Comparison of ENCODE assay signal across 8 mouse cellular contexts in genomic region chr4:133038521-133039115, GRCm38 (mm10). TPM values are rescaled to one million over a fixed set of nuclear protein-coding genes. Genes with fewer than 3 reads are reported as not detected.
DNase-seq lines count a peak whose midpoint lies in the region; ATAC-seq and TF ChIP-seq lines count a peak whose summit lies in the region.

No protein-coding gene starts in this region.

- no peaks in the 10 kb centered on the region for H3K9me3 ChIP-seq in embryonic facial prominence, embryonic 15.5 days (replicated peaks)
- no peaks in the 10 kb centered on the region for H3K9me3 ChIP-seq in limb, embryonic 15.5 days
- no peaks in the 10 kb centered on the region for H3K9me3 ChIP-seq in midbrain, postnatal 0 days (ENCODE audit: low read length)

- H3K4me1 ChIP-seq in thymus, adult 2 months (replicated peaks; ENCODE audit: control insufficient read depth, insufficient read depth, low read length) = peaks cover 22% of the 10 kb centered on the region
- peaks cover 87% of the 10 kb centered on the region for H3K4me1 ChIP-seq in embryonic facial prominence, embryonic 15.5 days
- peaks cover 84% of the 10 kb centered on the region for H3K4me1 ChIP-seq in limb, embryonic 15.5 days
- H3K4me1 ChIP-seq in midbrain, postnatal 0 days (ENCODE audit: insufficient read depth, low read length) = peaks cover 35% of the 10 kb centered on the region

- intact Hi-C loops in left cerebral cortex, postnatal 25 days (cut with DNase I) = no loop called here

- TF ChIP-seq CTCF in thymus, adult 2 months (IDR thresholded peaks at IDR 0.05; ENCODE audit: borderline replicate concordance, control insufficient read depth, extremely low read depth, insufficient read depth, low read length, poor library complexity) = no peak
- no peak for TF ChIP-seq CTCF in midbrain, postnatal 0 days (IDR thresholded peaks at IDR 0.05)

- DNase-seq in thymus, adult 2 months = no peak
- no peak for DNase-seq in thymus, adult 18-20 months
- peak; percentile 82 for DNase-seq in heart, postnatal 4 days
- DNase-seq in midbrain, postnatal 0 days (ENCODE audit: low spot score) = no peak
- no peak for DNase-seq in layer of hippocampus, adult 8-10 months (ENCODE audit: low spot score in 2 of 2)
- DNase-seq in left cerebral cortex, postnatal 25 days (ENCODE audit: low spot score in 2 of 2) = no peak

- H3K36me3 ChIP-seq in thymus, adult 2 months (ENCODE audit: control insufficient read depth, insufficient read depth, low read length) = no peaks in the 10 kb centered on the region; the same call in 1 of the 2 replicates
- no peaks in the 10 kb centered on the region for H3K36me3 ChIP-seq in embryonic facial prominence, embryonic 15.5 days
- H3K36me3 ChIP-seq in limb, embryonic 15.5 days = peaks cover 14% of the 10 kb centered on the region
- peaks cover 4% of the 10 kb centered on the region; the same call in 1 of the 2 replicates for H3K36me3 ChIP-seq in midbrain, postnatal 0 days (ENCODE audit: insufficient read depth, low read length)

- WGBS in thymus, adult 2 months = under 1% methylated on average over 76 of the region's 76 CpGs
- WGBS in embryonic facial prominence, embryonic 15.5 days = under 1% methylated on average over 72 of the region's 76 CpGs
- WGBS in limb, embryonic 15.5 days = under 1% methylated on average over 71 of the region's 76 CpGs
- WGBS in midbrain, postnatal 0 days = 1% methylated on average over 49 of the region's 76 CpGs

- H3K4me3 ChIP-seq in thymus, adult 2 months (ENCODE audit: control insufficient read depth, insufficient read depth, low read length) = peak overlapping the region; percentile 33
- peak overlapping the region; percentile 63 for H3K4me3 ChIP-seq in embryonic facial prominence, embryonic 15.5 days (replicated peaks)
- H3K4me3 ChIP-seq in limb, embryonic 15.5 days = peak overlapping the region; percentile 64
- peak overlapping the region; percentile 52 for H3K4me3 ChIP-seq in midbrain, postnatal 0 days (ENCODE audit: low read depth, low read length)

- H3K4me2 ChIP-seq in embryonic facial prominence, embryonic 15.5 days (replicated peaks) = peak overlapping the region; percentile 96
- peak overlapping the region; percentile 94 for H3K4me2 ChIP-seq in limb, embryonic 15.5 days
- H3K4me2 ChIP-seq in midbrain, postnatal 0 days (ENCODE audit: low read depth, low read length, poor library complexity, severe bottlenecking) = peak overlapping the region; percentile 99

- no peak overlapping the region for H3K27ac ChIP-seq in thymus, adult 2 months (ENCODE audit: control insufficient read depth, insufficient read depth, low read length)
- peak overlapping the region; percentile 92 for H3K27ac ChIP-seq in embryonic facial prominence, embryonic 15.5 days (replicated peaks)
- peak overlapping the region; percentile 92 for H3K27ac ChIP-seq in limb, embryonic 15.5 days
- peak overlapping the region; percentile 55; the same call in 1 of the 2 replicates for H3K27ac ChIP-seq in midbrain, postnatal 0 days (ENCODE audit: low read depth, low read length)

- H3K27me3 ChIP-seq in thymus, adult 2 months (ENCODE audit: control insufficient read depth, insufficient read depth, low read length) = 0 out of 2 replicates have a peak, but pooled peaks cover 4% of the 10 kb centered on the region
- no peaks in the 10 kb centered on the region for H3K27me3 ChIP-seq in embryonic facial prominence, embryonic 15.5 days
- no peaks in the 10 kb centered on the region for H3K27me3 ChIP-seq in limb, embryonic 15.5 days
- H3K27me3 ChIP-seq in midbrain, postnatal 0 days (ENCODE audit: insufficient read depth, low read length) = no peaks in the 10 kb centered on the region

- TF ChIP-seq POLR2A in thymus, adult 2 months (IDR thresholded peaks at IDR 0.05; ENCODE audit: control insufficient read depth, extremely low read depth, insufficient read depth, low read length, poor library complexity) = no peak

- peak overlapping the region; percentile 69 for H3K9ac ChIP-seq in embryonic facial prominence, embryonic 15.5 days
- peak overlapping the region; percentile 69 for H3K9ac ChIP-seq in limb, embryonic 15.5 days
- peak overlapping the region; percentile 69 for H3K9ac ChIP-seq in midbrain, postnatal 0 days (replicated peaks; ENCODE audit: low read length, poor library complexity, severe bottlenecking)

- ATAC-seq in embryonic facial prominence, embryonic 15.5 days (ENCODE audit: insufficient number of reproducible peaks, low FRiP score, low TSS enrichment, low read depth) = peak; percentile 63
- ATAC-seq in limb, embryonic 15.5 days (ENCODE audit: insufficient number of reproducible peaks, low FRiP score, low TSS enrichment, low read depth) = peak; percentile 45
- peak; percentile 17; the same call in 1 of the 2 replicates for ATAC-seq in midbrain, postnatal 0 days (ENCODE audit: low FRiP score)

RNA-seq across cellular contexts. Expression of gene Ahdc1, which starts 27.6 kb away (rescaled TPM):
- 59.8 and 78.9 TPM in 2 replicates for polyA plus RNA-seq in thymus, adult 2 months (2012; rRNA removed)
- polyA plus RNA-seq in embryonic facial prominence, embryonic 15.5 days (2015; fragmentation: Nextera tagmentation; extraction: Ambion mirVana) = 13.2 and 13.9 TPM in 2 replicates
- 10 to 100 TPM; 41.1 to 48.7 TPM for total RNA-seq in heart, postnatal 4 days (2021)
- polyA plus RNA-seq in limb, embryonic 15.5 days (2015; fragmentation: Nextera tagmentation; extraction: Ambion mirVana) = 10.7 and 13.2 TPM in 2 replicates
- 105 and 115 TPM in 2 replicates for total RNA-seq in midbrain, postnatal 0 days (2014; rRNA removed)
- polyA plus RNA-seq in midbrain, postnatal 0 days (2015; fragmentation: Nextera tagmentation; extraction: Ambion mirVana) = 9.2 and 11.0 TPM in 2 replicates
- total RNA-seq in layer of hippocampus, adult 8-10 months (2022) = 100 to 1,000 TPM in 3 of 4 experiments, 10 to 100 TPM in 1; 99.1 to 116 (median 106) TPM
- total RNA-seq in left cerebral cortex, postnatal 25 days (2021) = 10 to 100 TPM; 88.2 to 97.6 TPM
